Mouse (Mus musculus) heart, embryonic 15.5 days (tissue): ENCODE measurements around the gene Neurl2. TPM values are rescaled to one million over a fixed set of nuclear protein-coding genes. Genes with fewer than 3 reads are reported as not detected.
"Not testable (repeated sequence)": the region's sequence is repeated elsewhere in the genome, so short reads cannot be mapped to it uniquely, and the experiment has no call there.

ENCODE experiments used
- ATAC-seq: fragments of 200-750 bp; cut with Nextera tagmentation; replicated peaks from 2 replicates; pipeline ENCODE4 v1.8.0; 2017; ENCODE audit warnings: low read depth, moderate TSS enrichment; ENCODE audit not compliant: insufficient number of reproducible peaks, insufficient read depth, low FRiP score
- H3K27ac ChIP-seq: fragments of 300-500 bp; sonication (generic); 2 replicates; pipeline ENCODE4 v1.5.1; 2015; ENCODE audit warnings: mild to moderate bottlenecking, inconsistent platforms
- H3K27me3 ChIP-seq: fragments of 300-500 bp; sonication (generic); 2 replicates; pipeline ENCODE4 v1.6.1; 2015; ENCODE audit warnings: inconsistent platforms
- H3K36me3 ChIP-seq: fragments of 300-500 bp; sonication (generic); 2 replicates; pipeline ENCODE4 v1.6.1; 2015; ENCODE audit warnings: mild to moderate bottlenecking, inconsistent platforms
- H3K4me1 ChIP-seq: fragments of 300-500 bp; sonication (generic); replicated peaks from 2 replicates; pipeline ENCODE4 v1.6.1; 2015; ENCODE audit warnings: inconsistent platforms
- H3K4me2 ChIP-seq: fragments of 300-500 bp; sonication (generic); 2 replicates; pipeline ENCODE4 v1.6.1; 2015; ENCODE audit warnings: inconsistent platforms, mild to moderate bottlenecking, moderate library complexity
- H3K4me3 ChIP-seq: fragments of 300-500 bp; sonication (generic); 2 replicates; pipeline ENCODE4 v1.5.1; 2015; ENCODE audit warnings: mild to moderate bottlenecking, inconsistent platforms
- H3K9ac ChIP-seq: fragments of 300-500 bp; sonication (generic); 2 replicates; pipeline ENCODE4 v1.6.1; 2015; ENCODE audit warnings: mild to moderate bottlenecking, inconsistent platforms
- H3K9me3 ChIP-seq: fragments of 300-500 bp; sonication (generic); replicated peaks from 2 replicates; pipeline ENCODE4 v1.6.1; 2016; ENCODE audit warnings: inconsistent platforms
- WGBS: fragments of 180-500 bp; shearing (Covaris S2); methylation state at CpG from one replicate; pipeline ENCODE4 v1.1.7; 2015; ENCODE audit warnings: mixed read lengths; 5-methylcytosine and 5-hydroxymethylcytosine counted together
- polyA plus RNA-seq: library from polyadenylated mRNA; unstranded; fragments of >200 nt; fragmentation: Nextera tagmentation; extraction: Ambion mirVana; gene quantifications from 2 replicates; pipeline ENCODE4 v1.2.1, GENCODE M21; 2015

Gene Neurl2
- polyA plus RNA-seq, 1 experiment from 2014 or later, result 47.1 TPM

- no peak overlapping the region for H3K9ac ChIP-seq
- H3K4me1 ChIP-seq, result peaks cover 15% of the 10 kb centered on the region
- H3K36me3 ChIP-seq, result no peaks in the 10 kb centered on the region
- no peaks in the 10 kb centered on the region for H3K27me3 ChIP-seq
- H3K4me3 ChIP-seq, result no peak overlapping the region
- no peak overlapping the region for H3K4me2 ChIP-seq
- WGBS, result 71% methylated on average over 7 of the region's 7 CpGs
- 0 out of 2 replicates have a peak overlapping the region, but pooled peaks have one; percentile 95 for H3K27ac ChIP-seq
- no peaks in the 10 kb centered on the region for H3K9me3 ChIP-seq
- no peak for ATAC-seq
Measured at GRCm38 (mm10) chr2:164868491-164868890, 35.2 kb upstream of the Neurl2 start.

GRCm38 (mm10) chr2:164867566-164867965, 34.3 kb upstream of the Neurl2 start:
- Histone ChIP-seq H3K27me3 (no peaks in the 10 kb centered on the region), H3K36me3 (no peaks in the 10 kb centered on the region), H3K9me3 (no peaks in the 10 kb centered on the region), H3K4me3 (no peak overlapping the region), H3K9ac (no peak overlapping the region), H3K27ac (peak overlapping the region; percentile 95), H3K4me2 (no peak overlapping the region), H3K4me1 (peaks cover 16% of the 10 kb centered on the region)
- WGBS, result 89% methylated on average over 7 of the region's 7 CpGs
- ATAC-seq, result no peak

GRCm38 (mm10) chr2:164866741-164867551, 33.7 kb upstream of the Neurl2 start:
- Histone ChIP-seq H3K9me3 (no peaks in the 10 kb centered on the region), H3K27me3 (no peaks in the 10 kb centered on the region), H3K9ac (0 out of 2 replicates have a peak overlapping the region, but pooled peaks have one; percentile 25), H3K36me3 (no peaks in the 10 kb centered on the region), H3K4me1 (peaks cover 22% of the 10 kb centered on the region), H3K4me3 (no peak overlapping the region), H3K4me2 (peak overlapping the region; percentile 14), H3K27ac (peak overlapping the region; percentile 95)
- ATAC-seq, result peak; percentile 94
- WGBS, result 16% methylated on average over 16 of the region's 16 CpGs

GRCm38 (mm10) chr2:164864593-164864992, 31.3 kb upstream of the Neurl2 start:
- 56% methylated on average over 4 of the region's 4 CpGs for WGBS
- no peak overlapping the region for H3K27ac ChIP-seq
- H3K9ac ChIP-seq, result no peak overlapping the region
- no peak for ATAC-seq
- no peak overlapping the region for H3K4me3 ChIP-seq
- H3K4me2 ChIP-seq, result no peak overlapping the region
- H3K9me3 ChIP-seq, result no peaks in the 10 kb centered on the region
- no peaks in the 10 kb centered on the region for H3K36me3 ChIP-seq
- no peaks in the 10 kb centered on the region for H3K27me3 ChIP-seq
- H3K4me1 ChIP-seq, result peaks cover 34% of the 10 kb centered on the region

GRCm38 (mm10) chr2:164863411-164863810, 30.2 kb upstream of the Neurl2 start:
- not testable (repeated sequence) for H3K4me2 ChIP-seq, H3K9me3 ChIP-seq, H3K36me3 ChIP-seq, H3K27me3 ChIP-seq, H3K27ac ChIP-seq, H3K9ac ChIP-seq, ATAC-seq, H3K4me3 ChIP-seq
- peaks cover 36% of the 10 kb centered on the region for H3K4me1 ChIP-seq
- WGBS, result 91% methylated on average over 7 of the region's 9 CpGs

GRCm38 (mm10) chr2:164862179-164862861, 29.1 kb upstream of the Neurl2 start:
- peak overlapping the region; percentile 68 for H3K27ac ChIP-seq
- 31% methylated on average over 9 of the region's 9 CpGs for WGBS
- no peaks in the 10 kb centered on the region for H3K36me3 ChIP-seq
- H3K27me3 ChIP-seq, result peaks cover 18% of the 10 kb centered on the region
- H3K4me2 ChIP-seq, result peak overlapping the region; percentile 18; the same call in 1 of the 2 replicates
- ATAC-seq, result peak; percentile 53; the same call in 1 of the 2 replicates
- no peak overlapping the region for H3K9ac ChIP-seq
- H3K4me3 ChIP-seq, result no peak overlapping the region
- H3K4me1 ChIP-seq, result peaks cover 44% of the 10 kb centered on the region
- H3K9me3 ChIP-seq, result no peaks in the 10 kb centered on the region

- no peak overlapping the region for H3K9ac ChIP-seq
- ATAC-seq, result no peak
- peak overlapping the region; percentile 68; the same call in 1 of the 2 replicates for H3K27ac ChIP-seq
- no peak overlapping the region for H3K4me2 ChIP-seq
- H3K9me3 ChIP-seq, result no peaks in the 10 kb centered on the region
- peaks cover 30% of the 10 kb centered on the region for H3K27me3 ChIP-seq
- H3K4me3 ChIP-seq, result no peak overlapping the region
- H3K4me1 ChIP-seq, result peaks cover 46% of the 10 kb centered on the region
- H3K36me3 ChIP-seq, result no peaks in the 10 kb centered on the region
- 60% methylated on average over 4 of the region's 4 CpGs for WGBS
Measured at GRCm38 (mm10) chr2:164861094-164861493, 27.8 kb upstream of the Neurl2 start.

GRCm38 (mm10) chr2:164859640-164860432, 26.6 kb upstream of the Neurl2 start:
- peaks cover 47% of the 10 kb centered on the region for H3K4me1 ChIP-seq
- H3K27ac ChIP-seq, result no peak overlapping the region
- 59% methylated on average over 9 of the region's 9 CpGs for WGBS
- H3K4me2 ChIP-seq, result no peak overlapping the region
- no peak overlapping the region for H3K4me3 ChIP-seq
- H3K36me3 ChIP-seq, result no peaks in the 10 kb centered on the region
- no peaks in the 10 kb centered on the region for H3K9me3 ChIP-seq
- peaks cover 41% of the 10 kb centered on the region for H3K27me3 ChIP-seq
- no peak overlapping the region for H3K9ac ChIP-seq
- no peak for ATAC-seq

- Histone ChIP-seq H3K9ac (no peak overlapping the region), H3K9me3 (no peaks in the 10 kb centered on the region), H3K4me3 (no peak overlapping the region), H3K4me2 (no peak overlapping the region), H3K4me1 (peaks cover 44% of the 10 kb centered on the region), H3K27ac (no peak overlapping the region), H3K27me3 (peaks cover 48% of the 10 kb centered on the region), H3K36me3 (no peaks in the 10 kb centered on the region)
- ATAC-seq, result no peak
- WGBS, result 44% methylated on average over 2 of the region's 2 CpGs
Measured at GRCm38 (mm10) chr2:164859155-164859554, 25.9 kb upstream of the Neurl2 start.

GRCm38 (mm10) chr2:164857842-164858553, 24.7 kb upstream of the Neurl2 start:
- WGBS, result 12% methylated on average over 19 of the region's 19 CpGs
- peak overlapping the region; percentile 10; the same call in 1 of the 2 replicates for H3K27ac ChIP-seq
- H3K4me2 ChIP-seq, result peak overlapping the region; percentile 96
- no peak for ATAC-seq
- H3K36me3 ChIP-seq, result no peaks in the 10 kb centered on the region
- peak overlapping the region; percentile 46; the same call in 1 of the 2 replicates for H3K9ac ChIP-seq
- H3K4me3 ChIP-seq, result peak overlapping the region; percentile 58
- H3K4me1 ChIP-seq, result peaks cover 44% of the 10 kb centered on the region
- H3K9me3 ChIP-seq, result no peaks in the 10 kb centered on the region
- peaks cover 54% of the 10 kb centered on the region for H3K27me3 ChIP-seq
